Mouse (Mus musculus) kidney, embryonic 16.5 days (tissue): Measurements from ENCODE around the gene Rufy3. TPM values are rescaled to one million over a fixed set of nuclear protein-coding genes. Genes with fewer than 3 reads are reported as not detected.

Source experiments
- ATAC-seq: fragments of 200-750 bp; cut with Nextera tagmentation; 2 replicates; pipeline ENCODE4 v1.8.0; 2017; ENCODE audit warnings: moderate TSS enrichment; ENCODE audit not compliant: low FRiP score, low TSS enrichment
- H3K27ac ChIP-seq: fragments of 300-500 bp; sonication (generic); 2 replicates; pipeline ENCODE4 v1.5.1; 2014; ENCODE audit warnings: low read length
- H3K27me3 ChIP-seq: fragments of 300-500 bp; sonication (generic); 2 replicates; pipeline ENCODE4 v1.6.1; 2014; ENCODE audit warnings: low read length, control low read depth, mixed read lengths; ENCODE audit not compliant: insufficient read depth
- H3K36me3 ChIP-seq: fragments of 300-500 bp; sonication (generic); 2 replicates; pipeline ENCODE4 v1.6.1; 2014; ENCODE audit warnings: low read length, control low read depth, mixed read lengths; ENCODE audit not compliant: insufficient read depth
- H3K4me1 ChIP-seq: fragments of 300-500 bp; sonication (generic); 2 replicates; pipeline ENCODE4 v1.6.1; 2014; ENCODE audit warnings: low read length, control low read depth, mixed read lengths; ENCODE audit not compliant: insufficient read depth
- H3K4me2 ChIP-seq: fragments of 300-500 bp; sonication (generic); replicated peaks from 2 replicates; pipeline ENCODE4 v1.6.1; 2014; ENCODE audit warnings: low read depth, low read length
- H3K4me3 ChIP-seq: fragments of 300-500 bp; sonication (generic); 2 replicates; pipeline ENCODE4 v1.5.1; 2014; ENCODE audit warnings: mild to moderate bottlenecking, low read length
- H3K9ac ChIP-seq: fragments of 300-500 bp; sonication (generic); replicated peaks from 2 replicates; pipeline ENCODE4 v1.6.1; 2014; ENCODE audit warnings: low read length
- H3K9me3 ChIP-seq: fragments of 300-500 bp; sonication (generic); 2 replicates; pipeline ENCODE4 v1.6.1; 2016; ENCODE audit warnings: low read length, control low read depth
- WGBS: fragments of 180-500 bp; shearing (Covaris S2); extraction: QIAGEN DNeasy Blood & Tissue Kit; methylation state at CpG from one replicate; pipeline ENCODE4 v1.1.7; 2014; 5-methylcytosine and 5-hydroxymethylcytosine counted together
- polyA plus RNA-seq: library from polyadenylated mRNA; unstranded; fragments of >200 nt; fragmentation: Nextera tagmentation; extraction: Ambion mirVana; gene quantifications from 2 replicates; pipeline ENCODE4 v1.2.1, GENCODE M21; 2015

The Rufy3 gene
- polyA plus RNA-seq, 1 experiment from 2014 or later = 15.3 TPM

DNA sequence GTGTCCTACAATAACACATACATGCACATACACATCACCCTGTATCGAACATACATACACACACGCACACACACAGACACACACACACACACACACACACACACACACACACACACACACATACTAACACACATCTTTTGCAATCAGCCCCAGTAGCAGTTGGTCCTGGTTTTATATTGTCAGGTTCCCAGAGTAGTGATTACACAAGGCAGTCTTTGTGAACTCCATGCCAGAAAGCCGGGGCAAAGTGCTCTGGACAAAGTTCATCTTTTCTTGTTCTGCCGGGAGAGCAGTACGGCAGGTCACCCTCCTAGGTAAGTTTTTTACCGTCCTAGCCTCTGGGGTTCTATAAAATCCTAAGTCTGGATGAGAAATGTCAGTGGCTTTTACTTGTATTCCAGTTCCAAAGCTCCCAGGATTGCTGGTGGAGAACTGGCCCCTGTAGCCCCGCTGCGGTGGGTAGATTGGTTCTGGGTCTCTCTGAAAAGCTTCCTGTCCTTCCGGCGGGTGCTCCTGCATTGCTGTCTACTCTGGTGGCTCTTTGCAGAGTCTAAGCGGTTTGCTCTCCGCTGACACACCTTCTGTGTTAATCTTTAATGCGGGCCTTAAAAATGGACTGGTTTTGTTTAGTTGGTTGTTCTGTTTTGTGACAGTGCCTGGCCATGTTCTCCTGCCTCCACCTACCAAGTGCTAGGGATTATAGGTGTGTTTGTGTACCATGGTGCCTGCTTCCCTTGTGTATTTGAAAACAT, 28.8 kb downstream of the Rufy3 start:
- Histone ChIP-seq H3K9ac (no peak overlapping the region), H3K4me3 (peak overlapping the region; percentile 8; the same call in 1 of the 2 replicates), H3K9me3 (no peaks in the 10 kb centered on the region), H3K27me3 (no peaks in the 10 kb centered on the region), H3K36me3 (no peaks in the 10 kb centered on the region), H3K4me2 (no peak overlapping the region), H3K4me1 (0 out of 2 replicates have a peak, but pooled peaks cover 10% of the 10 kb centered on the region), H3K27ac (peak overlapping the region; percentile 67)
- 76% methylated on average over 13 of the region's 13 CpGs for WGBS
- ATAC-seq = peak; percentile 27; the same call in 1 of the 2 replicates

DNA sequence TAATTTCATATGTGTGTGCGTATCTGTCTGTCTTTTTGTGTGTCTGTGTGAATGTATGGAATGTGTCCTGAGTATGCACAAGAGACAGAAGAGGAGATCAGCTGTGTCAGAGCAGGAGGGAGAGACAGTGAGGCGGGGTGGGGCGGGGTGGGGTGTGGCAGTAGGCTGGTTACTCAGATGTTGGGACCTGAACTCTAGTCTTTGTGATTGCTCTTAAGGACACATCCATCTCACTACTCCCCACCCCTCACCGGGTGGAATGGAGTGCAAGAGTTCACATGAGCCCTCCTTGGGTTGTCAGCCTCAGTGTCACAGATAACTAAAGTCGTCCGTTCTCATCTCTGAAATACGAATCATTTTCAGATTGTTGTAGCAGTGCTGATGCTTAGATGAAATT, 29.3 kb downstream of the Rufy3 start:
- no peaks in the 10 kb centered on the region for H3K9me3 ChIP-seq
- no peak overlapping the region for H3K4me2 ChIP-seq
- H3K4me1 ChIP-seq = 0 out of 2 replicates have a peak, but pooled peaks cover 10% of the 10 kb centered on the region
- H3K27me3 ChIP-seq = no peaks in the 10 kb centered on the region
- ATAC-seq = no peak
- H3K36me3 ChIP-seq = no peaks in the 10 kb centered on the region
- 86% methylated on average over 7 of the region's 7 CpGs for WGBS
- no peak overlapping the region for H3K9ac ChIP-seq
- 0 out of 2 replicates have a peak overlapping the region, but pooled peaks have one; percentile 8 for H3K4me3 ChIP-seq
- peak overlapping the region; percentile 32; the same call in 1 of the 2 replicates for H3K27ac ChIP-seq

DNA sequence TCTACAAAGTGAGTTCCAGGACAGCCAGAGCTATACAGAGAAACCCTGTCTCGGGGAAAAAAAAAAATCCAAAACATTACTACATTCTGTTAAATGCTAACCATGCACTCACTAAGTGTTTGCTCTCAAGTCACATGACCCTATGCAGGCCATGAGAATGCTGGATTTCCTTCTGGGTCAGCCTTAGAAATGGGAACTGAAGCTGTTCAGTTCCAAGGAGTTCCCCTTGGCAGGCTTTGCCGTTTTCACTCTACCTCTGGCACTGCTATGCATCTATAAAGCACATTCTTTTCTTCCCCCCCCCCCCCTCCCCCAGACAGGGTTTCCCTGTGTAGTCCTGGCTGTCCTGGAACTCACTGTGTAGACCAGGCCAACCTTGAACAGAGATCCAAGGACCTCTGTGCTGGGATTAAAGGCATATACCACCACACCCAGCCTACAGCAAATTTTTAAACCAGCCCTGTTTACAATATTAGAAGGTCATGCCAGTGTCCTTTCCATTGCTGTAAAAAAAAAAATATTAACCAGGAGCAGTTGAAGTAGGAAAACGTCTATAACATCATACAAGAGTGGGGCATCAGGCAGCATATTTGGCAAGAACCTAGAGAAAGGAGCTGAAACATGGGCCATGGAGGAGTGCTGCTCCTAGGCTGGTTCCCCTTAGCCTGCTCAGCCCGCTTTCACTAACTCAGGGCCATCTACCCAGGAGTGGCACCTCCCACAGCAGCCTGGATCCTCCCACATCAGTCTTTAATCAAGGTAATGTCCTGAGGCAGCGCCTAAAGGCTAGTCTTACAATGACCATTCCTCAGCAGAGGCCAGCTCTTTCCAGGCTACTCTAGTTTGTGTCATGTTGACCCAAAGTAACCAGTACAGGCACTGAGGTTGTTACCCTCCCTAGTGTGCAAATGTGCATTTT, 31.0 kb downstream of the Rufy3 start:
- H3K4me3 ChIP-seq = no peak overlapping the region
- H3K36me3 ChIP-seq = no peaks in the 10 kb centered on the region
- peak; percentile 52 for ATAC-seq
- H3K9me3 ChIP-seq = no peaks in the 10 kb centered on the region
- H3K27ac ChIP-seq = peak overlapping the region; percentile 56
- WGBS = 53% methylated on average over 5 of the region's 5 CpGs
- H3K4me2 ChIP-seq = no peak overlapping the region
- no peak overlapping the region for H3K9ac ChIP-seq
- no peaks in the 10 kb centered on the region for H3K27me3 ChIP-seq
- peaks cover 15% of the 10 kb centered on the region for H3K4me1 ChIP-seq

DNA sequence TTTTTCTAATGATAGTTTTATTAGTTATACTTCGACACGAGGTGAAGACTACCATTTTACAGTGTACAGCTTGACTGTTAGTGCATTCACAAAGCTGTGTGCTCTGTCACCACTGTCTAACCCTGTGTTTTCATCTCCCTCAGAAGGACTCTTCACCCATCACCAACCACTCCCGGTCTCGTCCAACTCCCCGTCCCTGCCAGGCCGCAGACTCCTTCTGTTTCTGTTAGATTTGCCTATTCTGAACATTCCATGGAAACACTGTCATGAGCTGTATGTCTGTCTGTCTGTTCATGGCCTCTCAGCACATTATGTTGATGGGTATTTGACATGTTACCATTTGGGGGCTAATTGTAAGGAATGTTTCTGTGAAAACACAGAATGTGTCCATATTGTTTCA, 34.1 kb downstream of the Rufy3 start:
- 70% methylated on average over 6 of the region's 6 CpGs for WGBS
- H3K27me3 ChIP-seq = no peaks in the 10 kb centered on the region

DNA sequence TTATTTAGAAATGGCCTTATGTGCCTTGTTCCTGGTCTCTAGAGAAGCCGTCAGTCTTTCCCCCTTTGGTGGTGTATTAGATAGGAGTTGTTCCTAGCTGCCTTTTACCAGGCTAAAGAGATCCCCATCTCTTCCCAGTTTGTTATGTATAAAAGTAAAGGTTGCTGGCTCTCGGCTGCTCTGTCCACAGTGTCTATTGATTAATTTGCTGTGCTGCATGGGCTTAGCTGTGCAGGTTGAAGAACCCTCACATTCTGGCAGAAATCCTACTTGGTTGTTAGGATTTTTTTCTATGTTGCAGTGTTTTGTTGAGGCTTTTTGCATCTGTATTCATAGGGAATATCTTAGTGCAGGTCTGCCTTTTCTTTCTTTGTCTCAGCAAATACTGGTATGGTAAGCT, 37.2 kb downstream of the Rufy3 start:
- H3K36me3 ChIP-seq = no peaks in the 10 kb centered on the region
- peaks cover 14% of the 10 kb centered on the region for H3K4me1 ChIP-seq
- 62% methylated on average over 2 of the region's 2 CpGs for WGBS
- no peak overlapping the region for H3K9ac ChIP-seq
- H3K4me2 ChIP-seq = no peak overlapping the region
- no peak overlapping the region for H3K27ac ChIP-seq
- H3K4me3 ChIP-seq = no peak overlapping the region
- no peaks in the 10 kb centered on the region for H3K9me3 ChIP-seq
- H3K27me3 ChIP-seq = no peaks in the 10 kb centered on the region
- ATAC-seq = no peak

More for the DNA sequence above, 34.1 kb downstream of the Rufy3 start:
- no peaks in the 10 kb centered on the region for H3K36me3 ChIP-seq
- H3K9me3 ChIP-seq = no peaks in the 10 kb centered on the region
- H3K9ac ChIP-seq = no peak overlapping the region
- ATAC-seq = no peak
- peaks cover 20% of the 10 kb centered on the region for H3K4me1 ChIP-seq
- H3K4me2 ChIP-seq = no peak overlapping the region
- H3K4me3 ChIP-seq = no peak overlapping the region
- H3K27ac ChIP-seq = no peak overlapping the region

DNA sequence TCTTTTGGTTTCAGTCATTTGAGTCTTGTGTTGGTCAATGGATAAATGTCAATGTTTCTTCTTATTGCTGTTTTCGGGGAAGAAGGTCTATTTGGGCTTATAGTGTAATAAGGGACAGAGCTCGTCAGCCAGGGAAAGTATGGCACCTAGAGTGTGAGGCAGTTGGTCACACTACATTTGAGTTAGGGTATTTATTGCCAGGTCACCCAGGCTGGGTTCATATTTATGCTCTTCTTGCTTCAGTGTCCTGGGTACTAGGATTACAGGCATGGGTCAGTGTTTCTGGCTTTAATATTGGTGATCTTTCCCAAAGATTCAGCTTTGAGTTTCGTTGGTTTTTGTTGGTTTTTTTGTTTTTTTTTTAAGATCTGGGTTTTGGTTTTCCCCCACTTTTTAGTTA, 37.9 kb downstream of the Rufy3 start:
- H3K4me1 ChIP-seq = peaks cover 14% of the 10 kb centered on the region
- 41% methylated on average over 3 of the region's 3 CpGs for WGBS
- H3K27ac ChIP-seq = no peak overlapping the region
- H3K4me3 ChIP-seq = no peak overlapping the region
- H3K4me2 ChIP-seq = no peak overlapping the region
- H3K36me3 ChIP-seq = no peaks in the 10 kb centered on the region
- H3K9ac ChIP-seq = no peak overlapping the region
- no peaks in the 10 kb centered on the region for H3K9me3 ChIP-seq
- ATAC-seq = peak; percentile 84; the same call in 1 of the 2 replicates
- no peaks in the 10 kb centered on the region for H3K27me3 ChIP-seq

GRCm38 (mm10) chr5:88604046-88604445, 39.2 kb downstream of the Rufy3 start:
- Histone ChIP-seq H3K27ac (no peak overlapping the region), H3K4me2 (no peak overlapping the region), H3K4me1 (peaks cover 14% of the 10 kb centered on the region), H3K36me3 (no peaks in the 10 kb centered on the region), H3K9me3 (no peaks in the 10 kb centered on the region), H3K27me3 (no peaks in the 10 kb centered on the region), H3K9ac (no peak overlapping the region), H3K4me3 (no peak overlapping the region)
- WGBS = 94% methylated on average over 3 of the region's 3 CpGs
- ATAC-seq = no peak

GRCm38 (mm10) chr5:88604641-88605358, 40.0 kb downstream of the Rufy3 start:
- 0 out of 2 replicates have a peak overlapping the region, but pooled peaks have one; percentile 29 for H3K27ac ChIP-seq
- H3K9ac ChIP-seq = no peak overlapping the region
- H3K36me3 ChIP-seq = no peaks in the 10 kb centered on the region
- H3K4me1 ChIP-seq = peaks cover 14% of the 10 kb centered on the region
- H3K27me3 ChIP-seq = no peaks in the 10 kb centered on the region
- no peak overlapping the region for H3K4me3 ChIP-seq
- WGBS = 72% methylated on average over 7 of the region's 7 CpGs
- no peak overlapping the region for H3K4me2 ChIP-seq
- H3K9me3 ChIP-seq = no peaks in the 10 kb centered on the region
- peak; percentile 81 for ATAC-seq

DNA sequence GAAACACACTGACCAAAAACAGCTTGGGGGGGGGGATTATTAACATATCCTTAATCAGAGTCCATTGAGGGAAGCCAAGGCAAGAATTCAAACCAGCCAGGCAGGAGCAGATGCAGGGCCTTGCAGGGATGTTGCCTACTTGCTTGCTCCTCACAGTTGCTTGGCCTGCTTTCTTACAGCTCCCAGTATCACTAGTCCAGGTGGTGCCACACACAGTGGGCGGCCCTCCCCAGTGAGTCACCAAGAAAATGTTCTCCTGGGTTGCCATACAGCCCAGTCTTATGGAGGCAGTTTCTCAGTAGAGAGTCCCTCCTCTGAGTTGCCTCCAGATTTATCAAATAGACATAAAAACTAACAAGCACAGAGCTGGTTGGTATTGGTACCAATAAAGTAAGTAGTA, 49.3 kb downstream of the Rufy3 start:
- Histone ChIP-seq H3K36me3 (peaks cover 17% of the 10 kb centered on the region), H3K27ac (no peak overlapping the region), H3K4me1 (no peaks in the 10 kb centered on the region), H3K4me3 (no peak overlapping the region), H3K27me3 (no peaks in the 10 kb centered on the region), H3K4me2 (no peak overlapping the region), H3K9me3 (no peaks in the 10 kb centered on the region), H3K9ac (no peak overlapping the region)
- 95% methylated on average over 1 of the region's 1 CpGs for WGBS
- ATAC-seq = no peak
